Mouse (Mus musculus) stomach, postnatal 0 days (tissue): ENCODE data around the gene Gm49322. TPM values are rescaled to one million over a fixed set of nuclear protein-coding genes. Genes with fewer than 3 reads are reported as not detected.

Source experiments
- ATAC-seq: fragments of 200-750 bp; cut with Nextera tagmentation; 2 replicates; pipeline ENCODE4 v1.8.0; 2017; ENCODE audit not compliant: low FRiP score, low TSS enrichment
- DNase-seq: peaks from one replicate; pipeline ENCODE4 v3.0.0-alpha.2; 2016; ENCODE audit warnings: low spot score
- H3K27ac ChIP-seq: fragments of 300-500 bp; sonication (generic); replicated peaks from 2 replicates; pipeline ENCODE4 v1.5.1; 2014; ENCODE audit warnings: mild to moderate bottlenecking, control low read depth
- H3K27me3 ChIP-seq: fragments of 300-500 bp; sonication (generic); 2 replicates; pipeline ENCODE4 v1.6.1; 2014; ENCODE audit warnings: low read length; ENCODE audit not compliant: control insufficient read depth, insufficient read depth
- H3K36me3 ChIP-seq: fragments of 300-500 bp; sonication (generic); 2 replicates; pipeline ENCODE4 v1.6.1; 2014; ENCODE audit warnings: low read length, mixed read lengths; ENCODE audit not compliant: control insufficient read depth, insufficient read depth
- H3K4me1 ChIP-seq: fragments of 300-500 bp; sonication (generic); replicated peaks from 2 replicates; pipeline ENCODE4 v1.6.1; 2014; ENCODE audit warnings: antibody characterized with exemption; ENCODE audit not compliant: control insufficient read depth, insufficient read depth
- H3K4me2 ChIP-seq: fragments of 300-500 bp; sonication (generic); replicated peaks from 2 replicates; pipeline ENCODE4 v1.6.1; 2014; ENCODE audit warnings: low read depth, mild to moderate bottlenecking, control low read depth, moderate library complexity
- H3K4me3 ChIP-seq: fragments of 300-500 bp; sonication (generic); 2 replicates; pipeline ENCODE4 v1.5.1; 2014; ENCODE audit warnings: low read depth, low read length, control low read depth
- H3K9ac ChIP-seq: fragments of 300-500 bp; sonication (generic); 2 replicates; pipeline ENCODE4 v1.6.1; 2014; ENCODE audit warnings: mild to moderate bottlenecking, low read length, control low read depth, mixed read lengths
- H3K9me3 ChIP-seq: fragments of 300-500 bp; sonication (generic); 2 replicates; pipeline ENCODE4 v1.6.1; 2016; ENCODE audit warnings: low read length; ENCODE audit not compliant: control insufficient read depth
- CTCF ChIP-seq: IDR thresholded peaks from 2 replicates; pipeline ENCODE4 v1.5.1; 2016; ENCODE audit warnings: antibody characterized with exemption, low read depth, mild to moderate bottlenecking, moderate library complexity
- EP300 ChIP-seq: optimal IDR thresholded peaks from 2 replicates; pipeline ENCODE3; 2016; ENCODE audit warnings: antibody characterized with exemption
- WGBS: fragments of 180-500 bp; shearing (Covaris S2); extraction: QIAGEN DNeasy Blood & Tissue Kit; methylation state at CpG from one replicate; pipeline ENCODE4 v1.1.7; 2014; 5-methylcytosine and 5-hydroxymethylcytosine counted together
- polyA plus RNA-seq: library from polyadenylated mRNA; unstranded; fragments of >200 nt; fragmentation: Nextera tagmentation; extraction: Ambion mirVana; gene quantifications from 2 replicates; pipeline ENCODE4 v1.2.1, GENCODE M21; 2015

The Gm49322 gene
- polyA plus RNA-seq, 1 experiment from 2014 or later, result 1.7 TPM

GRCm38 (mm10) chr10:80610116-80610785 lies 4.4 kb downstream of the Gm49322 start:
- WGBS, result 90% methylated on average over 9 of the region's 9 CpGs
- H3K4me1 ChIP-seq, result no peaks in the 10 kb centered on the region
- H3K9ac ChIP-seq, result no peak overlapping the region
- H3K36me3 ChIP-seq, result peaks cover 16% of the 10 kb centered on the region
- no peaks in the 10 kb centered on the region for H3K27me3 ChIP-seq
- no peak overlapping the region for H3K4me2 ChIP-seq
- TF ChIP-seq CTCF, result no peak
- TF ChIP-seq EP300, result no peak
- H3K4me3 ChIP-seq, result no peak overlapping the region
- DNase-seq, result no peak
- no peak for ATAC-seq
- no peak overlapping the region for H3K27ac ChIP-seq
- H3K9me3 ChIP-seq, result no peaks in the 10 kb centered on the region

- Histone ChIP-seq H3K9ac (no peak overlapping the region), H3K36me3 (peaks cover 16% of the 10 kb centered on the region), H3K27me3 (no peaks in the 10 kb centered on the region), H3K4me1 (no peaks in the 10 kb centered on the region), H3K9me3 (no peaks in the 10 kb centered on the region), H3K27ac (no peak overlapping the region), H3K4me2 (no peak overlapping the region), H3K4me3 (no peak overlapping the region)
- TF ChIP-seq CTCF, result peak; percentile 83
- TF ChIP-seq EP300, result no peak
- DNase-seq (peak; percentile 55), ATAC-seq (no peak)
- WGBS, result 62% methylated on average over 4 of the region's 4 CpGs
Observed at GRCm38 (mm10) chr10:80611024-80611423, 5.2 kb downstream of the Gm49322 start.

DNA sequence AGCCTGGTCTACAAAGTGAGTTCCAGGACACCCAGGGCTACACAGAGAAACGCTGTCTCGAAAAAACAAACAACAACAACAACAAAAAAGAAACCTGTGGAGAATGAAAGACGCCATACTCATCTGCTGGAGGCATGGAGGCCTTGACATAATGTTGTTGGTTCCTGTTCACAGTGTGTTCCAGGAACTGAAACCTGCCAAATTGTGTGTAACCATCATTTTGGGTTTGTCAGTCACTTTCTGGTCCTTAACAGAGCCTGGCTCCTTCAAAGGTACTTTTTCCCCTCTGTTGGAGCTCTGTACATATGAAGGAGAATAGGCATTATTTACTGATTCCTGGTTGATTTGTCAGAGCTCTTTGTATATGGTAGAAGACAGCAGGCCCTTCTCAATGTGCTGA lies 6.1 kb downstream of the Gm49322 start:
- H3K36me3 ChIP-seq, result peaks cover 16% of the 10 kb centered on the region
- H3K4me2 ChIP-seq, result no peak overlapping the region

DNA sequence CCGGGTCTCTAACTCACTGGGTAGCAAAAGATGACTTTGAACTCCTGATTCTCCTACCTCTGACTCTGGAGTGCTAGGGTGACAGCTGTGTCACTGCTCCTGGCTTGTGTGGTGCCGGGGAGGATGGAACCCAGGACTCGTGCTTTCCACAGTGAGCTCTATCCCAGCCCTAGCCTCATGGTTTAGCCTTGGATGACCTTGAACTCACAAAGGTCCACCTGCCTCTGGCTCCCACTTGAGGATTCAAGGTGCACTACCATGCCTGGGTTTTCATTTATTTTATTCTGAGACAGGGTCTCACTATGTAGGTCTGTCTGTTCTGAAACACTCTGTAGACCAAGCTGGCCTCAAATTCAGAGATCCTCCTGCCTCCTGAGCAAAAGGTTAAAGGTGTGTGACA lies 8.0 kb downstream of the Gm49322 start:
- DNase-seq, result no peak
- no peak for TF ChIP-seq EP300
- 0 out of 2 replicates have a peak, but pooled peaks have one; percentile 4 for TF ChIP-seq CTCF
- Histone ChIP-seq H3K4me1 (no peaks in the 10 kb centered on the region), H3K9ac (no peak overlapping the region), H3K27me3 (no peaks in the 10 kb centered on the region), H3K4me2 (no peak overlapping the region), H3K27ac (no peak overlapping the region), H3K4me3 (no peak overlapping the region), H3K36me3 (peaks cover 10% of the 10 kb centered on the region; the same call in 1 of the 2 replicates), H3K9me3 (no peaks in the 10 kb centered on the region)
- ATAC-seq, result no peak
- 78% methylated on average over 3 of the region's 3 CpGs for WGBS

More for the DNA sequence above, 6.1 kb downstream of the Gm49322 start:
- Histone ChIP-seq H3K27ac (no peak overlapping the region), H3K9me3 (no peaks in the 10 kb centered on the region), H3K27me3 (no peaks in the 10 kb centered on the region), H3K9ac (no peak overlapping the region), H3K4me1 (no peaks in the 10 kb centered on the region), H3K4me3 (no peak overlapping the region)
- no peak for TF ChIP-seq EP300
- ATAC-seq (no peak), DNase-seq (no peak)
- 87% methylated on average over 3 of the region's 3 CpGs for WGBS

DNA sequence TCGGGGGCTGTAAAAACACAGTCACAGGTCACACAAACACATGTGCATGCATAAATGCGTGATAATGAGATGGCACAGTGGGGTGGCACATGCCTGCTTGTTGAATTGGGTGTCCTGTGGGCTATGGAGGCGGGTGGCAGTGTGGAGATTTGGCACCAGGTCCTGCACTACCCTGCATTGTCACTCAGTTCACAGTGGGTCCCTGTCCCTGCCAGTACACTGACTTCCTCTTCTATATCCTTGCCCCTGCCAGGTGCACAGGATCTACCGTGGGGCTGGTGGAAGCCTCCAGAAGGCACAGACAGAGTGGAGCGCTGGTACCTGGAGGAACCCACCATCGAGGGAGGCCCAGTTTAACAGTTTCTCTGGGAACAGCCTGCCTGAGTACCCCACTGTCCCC lies 8.5 kb downstream of the Gm49322 start:
- no peak for ATAC-seq
- no peak overlapping the region for H3K27ac ChIP-seq
- no peak overlapping the region for H3K4me2 ChIP-seq
- no peaks in the 10 kb centered on the region for H3K9me3 ChIP-seq
- 88% methylated on average over 6 of the region's 6 CpGs for WGBS
- no peak for DNase-seq
- H3K36me3 ChIP-seq, result peaks cover 7% of the 10 kb centered on the region; the same call in 1 of the 2 replicates
- no peaks in the 10 kb centered on the region for H3K27me3 ChIP-seq
- H3K4me3 ChIP-seq, result no peak overlapping the region
- H3K4me1 ChIP-seq, result no peaks in the 10 kb centered on the region
- TF ChIP-seq CTCF (no peak), EP300 (no peak)
- no peak overlapping the region for H3K9ac ChIP-seq

DNA sequence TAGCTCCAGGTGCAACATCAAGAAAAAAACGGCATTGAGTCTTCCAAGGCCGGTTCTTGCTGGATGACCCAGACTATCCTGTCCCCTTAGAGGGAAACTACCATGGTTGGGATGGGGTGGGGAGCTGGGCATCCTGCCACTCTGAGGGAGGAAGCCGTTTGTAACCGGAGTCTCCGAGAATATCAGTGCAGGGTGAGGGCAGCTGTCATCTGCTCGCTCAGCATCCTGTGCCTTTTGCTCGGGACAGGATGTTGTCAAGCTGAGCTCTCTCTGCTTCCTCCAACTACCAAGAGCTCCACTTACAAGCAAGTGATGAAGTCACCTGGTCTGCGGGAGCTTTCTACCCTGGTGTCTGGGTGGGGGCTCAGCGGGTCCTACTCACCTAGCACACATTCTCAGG lies 12.4 kb downstream of the Gm49322 start:
- no peak for DNase-seq

More for the DNA sequence above, 12.4 kb downstream of the Gm49322 start:
- WGBS, result 58% methylated on average over 9 of the region's 9 CpGs
- ATAC-seq, result no peak
- Histone ChIP-seq H3K9ac (no peak overlapping the region), H3K4me1 (peaks cover 4% of the 10 kb centered on the region; the same call in 1 of the 2 replicates), H3K9me3 (no peaks in the 10 kb centered on the region), H3K36me3 (peaks cover 6% of the 10 kb centered on the region; the same call in 1 of the 2 replicates), H3K4me2 (no peak overlapping the region), H3K4me3 (no peak overlapping the region), H3K27ac (no peak overlapping the region), H3K27me3 (no peaks in the 10 kb centered on the region)
- TF ChIP-seq EP300 (no peak), CTCF (no peak)
